Mouse (Mus musculus) liver, adult 2 months (tissue): ENCODE measurements around the gene Abcg2.
"Not testable (repeated sequence)": the region's sequence is repeated elsewhere in the genome, so short reads cannot be mapped to it uniquely, and the experiment has no call there.

Experiments
- CTCF ChIP-seq: fragments of 200-500 bp; IDR thresholded peaks from 2 replicates; pipeline ENCODE4 v1.5.1; 2011; ENCODE audit warnings: low read depth, low read length, control low read depth
- POLR2A ChIP-seq: fragments of 200-500 bp; IDR thresholded peaks from 2 replicates; pipeline ENCODE4 v1.6.1; 2011; ENCODE audit warnings: low read length, control low read depth; ENCODE audit not compliant: insufficient read depth; ENCODE audit errors: extremely low read depth

DNA sequence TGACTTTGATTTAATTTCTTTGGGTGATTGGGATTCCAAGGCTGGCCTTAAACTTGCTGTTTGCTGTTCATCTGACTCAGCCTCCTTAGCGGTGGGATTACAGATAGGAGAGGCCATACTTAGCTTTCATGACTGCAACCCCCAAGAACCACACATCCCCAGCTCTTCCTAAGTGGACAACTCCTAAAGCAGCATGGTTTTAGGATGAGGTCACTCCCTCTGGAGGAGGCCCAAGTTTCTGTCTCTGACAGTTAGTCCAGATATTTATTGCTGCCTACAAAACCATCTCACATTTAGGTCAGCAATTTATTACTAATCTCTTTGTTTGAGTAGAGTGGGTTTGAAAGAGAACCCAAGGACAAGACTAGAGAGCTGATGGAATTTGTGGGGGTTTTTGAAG lies 17.8 kb downstream of the Abcg2 start:
- TF ChIP-seq POLR2A, CTCF: not testable (repeated sequence)
